Mouse (Mus musculus) lung, postnatal 0 days (tissue): ENCODE measurements around the gene Apobec3.

Experiments
- CTCF ChIP-seq: IDR thresholded peaks from 2 replicates; pipeline ENCODE4 v1.5.1; 2016; ENCODE audit warnings: antibody characterized with exemption, mild to moderate bottlenecking
- EP300 ChIP-seq: IDR thresholded peaks from 2 replicates; pipeline ENCODE4 v1.6.1; 2016; ENCODE audit warnings: antibody characterized with exemption, mild to moderate bottlenecking, control low read depth

GRCm38 (mm10) chr15:79900751-79901150 lies 9.3 kb downstream of the Apobec3 start:
- TF ChIP-seq EP300 (no peak), CTCF (no peak)
